Mouse (Mus musculus): ENCODE measurements around the gene Nudt7.

- TF ChIP-seq CTCF (IDR thresholded peaks at IDR 0.05; ENCODE audit: insufficient read depth, low read length) (no peak), POLR2A (IDR thresholded peaks at IDR 0.05; ENCODE audit: borderline replicate concordance, extremely low read depth, low read depth, low read length) (no peak)
Measured at GRCm38 (mm10) chr8:114193334-114193733, 60.0 kb downstream of the Nudt7 start.
